Mouse (Mus musculus): ENCODE results near the gene Arhgap8. TPM values are rescaled to one million over a fixed set of nuclear protein-coding genes. Genes with fewer than 3 reads are reported as not detected.

The Arhgap8 gene
- polyA plus RNA-seq, 1 experiment from 2014 or later: 0.40 TPM

- Histone ChIP-seq H3K4me3 (replicated peaks) (no peak overlapping the region), H3K27me3 (no peaks in the 10 kb centered on the region), H3K27ac (replicated peaks) (no peak overlapping the region), H3K4me2 (no peak overlapping the region), H3K9ac (no peak overlapping the region), H3K36me3 (replicated peaks) (no peaks in the 10 kb centered on the region), H3K9me3 (replicated peaks) (no peaks in the 10 kb centered on the region), H3K4me1 (replicated peaks) (no peaks in the 10 kb centered on the region)
- ATAC-seq (ENCODE audit: insufficient read depth): no peak
- 55% methylated on average over 21 of the region's 21 CpGs for WGBS (ENCODE audit: insufficient replicate concordance)
Measured at GRCm38 (mm10) chr15:84809275-84809952, 89.6 kb downstream of the Arhgap8 start.

DNA sequence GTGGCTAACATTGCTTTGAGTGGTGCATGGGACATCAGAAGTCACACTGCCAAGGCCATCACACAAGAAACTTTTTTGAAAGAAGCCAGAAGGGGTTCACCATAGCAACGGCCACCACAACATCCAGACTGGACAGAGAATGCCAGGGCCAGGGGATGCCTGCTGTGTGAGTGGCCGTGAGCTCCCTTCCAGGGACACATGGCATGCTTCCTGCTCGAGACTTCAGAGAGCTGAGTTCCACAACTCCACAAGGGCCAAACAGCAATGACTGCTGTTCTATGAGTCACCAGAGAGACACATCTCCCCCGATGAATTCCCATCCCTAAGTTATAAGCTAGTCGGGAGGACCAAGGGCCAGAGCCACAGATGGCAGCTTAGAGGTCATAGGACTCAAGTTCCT is 91.3 kb downstream of the Arhgap8 start:
- Histone ChIP-seq H3K9ac (no peak overlapping the region), H3K9me3 (replicated peaks) (no peaks in the 10 kb centered on the region), H3K36me3 (replicated peaks) (no peaks in the 10 kb centered on the region), H3K27me3 (no peaks in the 10 kb centered on the region), H3K4me3 (replicated peaks) (no peak overlapping the region), H3K4me1 (replicated peaks) (no peaks in the 10 kb centered on the region), H3K4me2 (no peak overlapping the region), H3K27ac (replicated peaks) (no peak overlapping the region)
- WGBS (ENCODE audit: insufficient replicate concordance): 57% methylated on average over 5 of the region's 5 CpGs
- no peak for ATAC-seq (ENCODE audit: insufficient read depth)

DNA sequence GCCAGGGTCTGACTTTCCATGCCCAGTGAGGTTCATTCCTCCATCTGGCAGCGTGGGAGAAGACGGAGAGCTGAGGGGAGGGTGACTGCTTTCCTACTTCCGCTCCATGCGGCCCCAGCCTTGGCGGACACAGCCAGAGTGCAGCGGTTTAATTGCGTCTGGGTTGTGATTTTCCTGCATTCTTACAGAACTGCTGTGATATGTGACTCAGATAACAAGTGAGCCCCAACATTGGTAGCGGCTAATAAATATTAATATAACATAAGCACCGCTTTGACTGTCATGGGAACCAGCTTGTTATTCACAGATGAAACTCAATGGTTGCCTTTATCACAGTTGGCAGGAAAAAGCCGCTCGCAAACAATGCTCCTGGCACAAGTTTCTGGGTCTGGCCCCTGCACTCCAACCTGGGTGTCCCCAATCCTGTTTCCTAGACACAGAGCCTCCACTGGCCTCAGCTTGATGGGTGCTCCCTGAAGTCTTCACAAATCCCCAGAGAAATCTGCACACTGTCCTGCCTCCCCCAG is 93.0 kb downstream of the Arhgap8 start:
- WGBS (ENCODE audit: insufficient replicate concordance): 71% methylated on average over 11 of the region's 11 CpGs
- ATAC-seq (ENCODE audit: insufficient read depth): no peak
- no peak overlapping the region for H3K27ac ChIP-seq (replicated peaks)
- no peaks in the 10 kb centered on the region for H3K27me3 ChIP-seq
- no peak overlapping the region for H3K4me3 ChIP-seq (replicated peaks)
- no peaks in the 10 kb centered on the region for H3K9me3 ChIP-seq (replicated peaks)
- H3K9ac ChIP-seq: no peak overlapping the region
- H3K4me1 ChIP-seq (replicated peaks): no peaks in the 10 kb centered on the region
- no peaks in the 10 kb centered on the region for H3K36me3 ChIP-seq (replicated peaks)
- no peak overlapping the region for H3K4me2 ChIP-seq

DNA sequence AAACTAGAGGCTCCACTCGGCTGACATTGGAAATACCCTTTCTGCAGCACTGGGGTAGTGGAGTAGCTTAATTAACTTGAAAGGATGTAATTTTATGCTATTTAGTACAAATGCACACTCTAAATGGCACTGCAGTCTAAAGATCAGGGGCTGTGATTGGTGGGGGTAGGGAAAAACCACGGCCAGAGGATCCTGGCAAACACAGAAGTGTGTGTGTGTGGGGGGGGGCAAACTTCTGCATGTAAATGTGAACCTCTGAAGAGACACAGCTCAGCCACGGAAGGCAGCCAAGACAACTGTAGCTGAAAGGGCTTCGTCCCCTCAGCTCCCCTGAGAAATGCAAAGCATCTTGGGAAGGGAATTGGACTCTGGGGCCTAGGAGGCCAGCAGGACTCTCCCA is 95.3 kb downstream of the Arhgap8 start:
- 40% methylated on average over 4 of the region's 4 CpGs for WGBS (ENCODE audit: insufficient replicate concordance)
- no peak overlapping the region for H3K4me2 ChIP-seq
- no peaks in the 10 kb centered on the region for H3K27me3 ChIP-seq
- ATAC-seq (ENCODE audit: insufficient read depth): no peak
- no peak overlapping the region for H3K4me3 ChIP-seq (replicated peaks)
- no peaks in the 10 kb centered on the region for H3K4me1 ChIP-seq (replicated peaks)
- no peaks in the 10 kb centered on the region for H3K9me3 ChIP-seq (replicated peaks)
- H3K27ac ChIP-seq (replicated peaks): no peak overlapping the region
- no peaks in the 10 kb centered on the region for H3K36me3 ChIP-seq (replicated peaks)
- no peak overlapping the region for H3K9ac ChIP-seq

DNA sequence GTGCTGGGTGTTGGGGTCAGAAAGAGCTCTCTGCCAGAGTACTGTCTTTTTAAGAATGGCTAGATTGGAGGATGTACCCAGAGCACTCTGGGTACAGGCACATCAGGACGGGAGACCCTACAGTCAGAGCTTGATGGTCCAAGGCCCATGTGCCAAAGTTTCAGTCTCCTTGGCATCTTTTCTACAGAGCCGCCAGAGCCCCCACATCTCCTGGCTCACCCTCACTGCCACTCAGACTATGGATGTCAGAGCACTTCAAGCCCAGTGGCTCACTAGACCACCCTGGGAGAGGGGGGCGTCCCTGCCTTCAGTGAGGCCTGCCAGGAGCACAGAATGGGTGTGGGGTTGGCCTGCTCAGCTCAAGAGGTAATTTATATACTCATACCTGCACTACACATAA is 97.7 kb downstream of the Arhgap8 start:
- Histone ChIP-seq H3K27me3 (no peaks in the 10 kb centered on the region), H3K9ac (no peak overlapping the region), H3K27ac (replicated peaks) (no peak overlapping the region), H3K4me1 (replicated peaks) (no peaks in the 10 kb centered on the region), H3K4me2 (no peak overlapping the region), H3K4me3 (replicated peaks) (no peak overlapping the region), H3K9me3 (replicated peaks) (no peaks in the 10 kb centered on the region), H3K36me3 (replicated peaks) (no peaks in the 10 kb centered on the region)
- no peak for ATAC-seq (ENCODE audit: insufficient read depth)
- 59% methylated on average over 3 of the region's 3 CpGs for WGBS (ENCODE audit: insufficient replicate concordance)

DNA sequence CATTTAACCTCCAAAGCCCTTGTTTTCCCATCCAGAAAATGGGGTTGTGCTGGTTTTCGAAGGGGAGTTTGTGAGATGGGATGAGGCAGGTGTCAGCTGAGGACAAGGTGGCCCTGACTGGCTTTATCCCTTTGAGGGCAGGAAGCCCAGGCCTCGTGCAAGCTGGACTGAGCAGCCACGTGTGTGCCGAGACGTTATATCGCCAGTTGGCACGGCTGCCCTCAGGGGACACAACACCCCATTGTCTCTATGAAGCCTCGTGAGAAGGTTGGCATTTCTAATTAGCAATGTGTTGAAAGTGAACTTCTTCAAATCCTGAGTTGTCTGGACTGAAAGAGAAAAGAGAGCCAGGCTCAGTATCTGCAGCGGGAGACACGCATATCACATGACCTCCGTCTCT is 98.4 kb downstream of the Arhgap8 start:
- no peaks in the 10 kb centered on the region for H3K4me1 ChIP-seq (replicated peaks)

GRCm38 (mm10) chr15:84820811-84821210 is 101.0 kb downstream of the Arhgap8 start:
- Histone ChIP-seq H3K9me3 (replicated peaks) (no peaks in the 10 kb centered on the region), H3K4me1 (replicated peaks) (no peaks in the 10 kb centered on the region), H3K27ac (replicated peaks) (no peak overlapping the region), H3K4me3 (replicated peaks) (no peak overlapping the region), H3K36me3 (replicated peaks) (no peaks in the 10 kb centered on the region), H3K4me2 (no peak overlapping the region), H3K9ac (no peak overlapping the region), H3K27me3 (no peaks in the 10 kb centered on the region)
- 73% methylated on average over 4 of the region's 4 CpGs for WGBS (ENCODE audit: insufficient replicate concordance)
- ATAC-seq (ENCODE audit: insufficient read depth): no peak

More for the DNA sequence above, 98.4 kb downstream of the Arhgap8 start:
- Histone ChIP-seq H3K4me3 (replicated peaks) (no peak overlapping the region), H3K4me2 (no peak overlapping the region), H3K27me3 (no peaks in the 10 kb centered on the region), H3K36me3 (replicated peaks) (no peaks in the 10 kb centered on the region), H3K27ac (replicated peaks) (no peak overlapping the region), H3K9ac (no peak overlapping the region), H3K9me3 (replicated peaks) (no peaks in the 10 kb centered on the region)
- 63% methylated on average over 11 of the region's 11 CpGs for WGBS (ENCODE audit: insufficient replicate concordance)
- ATAC-seq (ENCODE audit: insufficient read depth): no peak

Other genes starting within 250 kb of the Arhgap8 start
- gene Rtl6, start 162.2 kb upstream of the Arhgap8 start, polyA plus RNA-seq (2015; fragmentation: Nextera tagmentation; extraction: Ambion mirVana): 0.74 and 0.84 TPM in 2 replicates
- 5.1 and 6.2 TPM in 2 replicates for gene Prr5, start 50.4 kb upstream of the Arhgap8 start, polyA plus RNA-seq (2015; fragmentation: Nextera tagmentation; extraction: Ambion mirVana)
- gene Phf21b, start 136.0 kb downstream of the Arhgap8 start, polyA plus RNA-seq (2015; fragmentation: Nextera tagmentation; extraction: Ambion mirVana): 0.03 TPM in 1 of 2 replicates, not detected in the other
- gene Gm29666, start 200.0 kb downstream of the Arhgap8 start, polyA plus RNA-seq (2015; fragmentation: Nextera tagmentation; extraction: Ambion mirVana): 0.29 and 0.37 TPM in 2 replicates
- gene Nup50, start 203.4 kb downstream of the Arhgap8 start, polyA plus RNA-seq (2015; fragmentation: Nextera tagmentation; extraction: Ambion mirVana): 23.5 and 25.4 TPM in 2 replicates

All from liver, embryonic 15.5 days (tissue).